Mouse (Mus musculus) megakaryocyte, embryonic 14.5 days (primary cell): ENCODE data around the gene Casq2. TPM values are rescaled to one million over a fixed set of nuclear protein-coding genes. Genes with fewer than 3 reads are reported as not detected.

Experiments used
- H3K27me3 ChIP-seq: replicated peaks from 2 replicates; pipeline ENCODE3; 2012; ENCODE audit warnings: inconsistent platforms
- H3K36me3 ChIP-seq: replicated peaks from 2 replicates; pipeline ENCODE3; 2012; ENCODE audit warnings: low read length, inconsistent platforms, mixed read lengths
- H3K4me1 ChIP-seq: 2 replicates; pipeline ENCODE4 v1.6.1; 2012; ENCODE audit warnings: inconsistent platforms
- H3K4me3 ChIP-seq: replicated peaks from 2 replicates; pipeline ENCODE3; 2012; ENCODE audit warnings: moderate library complexity, mild to moderate bottlenecking, inconsistent platforms
- H3K9me3 ChIP-seq: 2 replicates; pipeline ENCODE4 v1.6.1; 2012; ENCODE audit warnings: inconsistent platforms
- FLI1 ChIP-seq: IDR thresholded peaks from 2 replicates; pipeline ENCODE4 v1.6.1; 2012; ENCODE audit warnings: low read length, inconsistent platforms, mixed read lengths
- GATA1 ChIP-seq: IDR thresholded peaks from 3 replicates; pipeline ENCODE4 v1.6.1; 2012; ENCODE audit warnings: mixed read lengths, low read length, inconsistent platforms, borderline replicate concordance
- polyA plus RNA-seq: library from polyadenylated mRNA; stranded (reverse); fragments of >175 nt; gene quantifications from 2 replicates; pipeline ENCODE4 v1.2.3, GENCODE M21; 2012; ENCODE audit warnings: low replicate concordance; ENCODE audit not compliant: insufficient read depth

Casq2 gene
- polyA plus RNA-seq, 1 experiment, result not detected

- Histone ChIP-seq H3K9me3 (no peaks in the 10 kb centered on the region), H3K4me3 (no peak overlapping the region), H3K4me1 (no peaks in the 10 kb centered on the region), H3K36me3 (no peaks in the 10 kb centered on the region), H3K27me3 (no peaks in the 10 kb centered on the region)
- no peak for TF ChIP-seq GATA1
- no peak for TF ChIP-seq FLI1
Observed at GRCm38 (mm10) chr3:102099242-102099641, 13.0 kb downstream of the Casq2 start.

- TF ChIP-seq GATA1 (no peak), FLI1 (no peak)
- Histone ChIP-seq H3K4me1 (no peaks in the 10 kb centered on the region), H3K4me3 (no peak overlapping the region), H3K27me3 (no peaks in the 10 kb centered on the region), H3K36me3 (no peaks in the 10 kb centered on the region), H3K9me3 (no peaks in the 10 kb centered on the region)
Observed at GRCm38 (mm10) chr3:102099793-102100192, 13.6 kb downstream of the Casq2 start.

- no peak for TF ChIP-seq GATA1
- TF ChIP-seq FLI1, result no peak
- Histone ChIP-seq H3K36me3 (no peaks in the 10 kb centered on the region), H3K9me3 (no peaks in the 10 kb centered on the region), H3K4me3 (no peak overlapping the region), H3K4me1 (no peaks in the 10 kb centered on the region), H3K27me3 (no peaks in the 10 kb centered on the region)
Observed at GRCm38 (mm10) chr3:102101445-102101844, 15.2 kb downstream of the Casq2 start.

- Histone ChIP-seq H3K4me1 (no peaks in the 10 kb centered on the region), H3K36me3 (no peaks in the 10 kb centered on the region), H3K27me3 (no peaks in the 10 kb centered on the region), H3K4me3 (no peak overlapping the region), H3K9me3 (no peaks in the 10 kb centered on the region)
- TF ChIP-seq FLI1 (no peak), GATA1 (no peak)
Observed at GRCm38 (mm10) chr3:102103811-102104565, 17.8 kb downstream of the Casq2 start.

- no peaks in the 10 kb centered on the region for H3K4me1 ChIP-seq
- no peaks in the 10 kb centered on the region for H3K9me3 ChIP-seq
- H3K27me3 ChIP-seq, result no peaks in the 10 kb centered on the region
- TF ChIP-seq GATA1 (no peak), FLI1 (no peak)
- H3K4me3 ChIP-seq, result no peak overlapping the region
- no peaks in the 10 kb centered on the region for H3K36me3 ChIP-seq
Observed at GRCm38 (mm10) chr3:102108201-102108600, 22.0 kb downstream of the Casq2 start.

- H3K27me3 ChIP-seq, result no peaks in the 10 kb centered on the region
- no peaks in the 10 kb centered on the region for H3K4me1 ChIP-seq
- H3K9me3 ChIP-seq, result peaks cover 4% of the 10 kb centered on the region; the same call in 1 of the 2 replicates
- no peaks in the 10 kb centered on the region for H3K36me3 ChIP-seq
- no peak overlapping the region for H3K4me3 ChIP-seq
- TF ChIP-seq FLI1 (no peak), GATA1 (no peak)
Observed at GRCm38 (mm10) chr3:102111979-102112599, 25.9 kb downstream of the Casq2 start.

DNA sequence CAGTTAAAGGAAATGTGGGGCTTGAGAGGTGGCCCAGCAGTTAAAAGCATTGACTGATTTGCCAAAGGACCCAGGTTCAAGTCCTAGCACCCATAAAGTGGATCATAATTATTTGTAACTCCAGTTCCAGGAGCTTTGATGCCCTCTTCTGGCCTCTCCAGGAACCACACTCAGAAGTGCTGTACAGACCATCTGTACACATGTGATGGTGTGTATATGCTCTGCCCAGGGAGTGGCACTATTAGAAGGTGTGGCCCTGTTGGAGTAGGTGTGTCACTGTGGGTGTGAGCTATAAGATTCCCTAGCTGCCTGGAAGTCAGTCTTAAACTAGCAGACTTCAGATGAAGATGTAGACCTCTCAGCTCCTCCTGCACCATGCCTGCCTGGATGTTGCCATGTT lies 34.7 kb downstream of the Casq2 start:
- H3K4me1 ChIP-seq, result no peaks in the 10 kb centered on the region
- H3K9me3 ChIP-seq, result peaks cover 6% of the 10 kb centered on the region
- H3K36me3 ChIP-seq, result no peaks in the 10 kb centered on the region
- TF ChIP-seq FLI1 (no peak), GATA1 (no peak)
- H3K27me3 ChIP-seq, result no peaks in the 10 kb centered on the region
- no peak overlapping the region for H3K4me3 ChIP-seq

DNA sequence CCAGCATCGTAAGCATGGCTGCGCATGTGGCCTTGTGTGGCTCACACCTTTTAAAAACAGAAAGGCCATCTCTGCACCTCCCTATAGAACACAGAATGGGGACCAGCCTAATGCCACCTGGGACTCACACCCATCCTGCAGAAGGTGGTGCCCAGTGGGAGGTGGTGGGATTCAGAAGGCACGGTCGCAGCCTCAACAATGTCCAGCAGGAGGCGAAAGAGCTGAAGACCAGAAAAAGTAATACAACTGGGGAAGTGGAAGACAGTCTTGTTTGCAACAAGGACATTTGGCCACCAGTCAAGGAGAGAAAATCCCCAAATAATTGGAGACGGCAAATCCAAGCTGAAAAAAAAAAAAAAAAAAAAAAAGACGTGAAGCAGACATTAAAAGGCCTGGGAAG lies 35.8 kb downstream of the Casq2 start:
- Histone ChIP-seq H3K4me3 (no peak overlapping the region), H3K4me1 (no peaks in the 10 kb centered on the region), H3K36me3 (no peaks in the 10 kb centered on the region), H3K9me3 (peaks cover 6% of the 10 kb centered on the region), H3K27me3 (no peaks in the 10 kb centered on the region)
- TF ChIP-seq FLI1 (no peak), GATA1 (no peak)

- Histone ChIP-seq H3K4me1 (no peaks in the 10 kb centered on the region), H3K9me3 (peaks cover 6% of the 10 kb centered on the region), H3K4me3 (no peak overlapping the region), H3K27me3 (no peaks in the 10 kb centered on the region), H3K36me3 (no peaks in the 10 kb centered on the region)
- no peak for TF ChIP-seq GATA1
- no peak for TF ChIP-seq FLI1
Observed at GRCm38 (mm10) chr3:102123654-102124053, 37.4 kb downstream of the Casq2 start.

DNA sequence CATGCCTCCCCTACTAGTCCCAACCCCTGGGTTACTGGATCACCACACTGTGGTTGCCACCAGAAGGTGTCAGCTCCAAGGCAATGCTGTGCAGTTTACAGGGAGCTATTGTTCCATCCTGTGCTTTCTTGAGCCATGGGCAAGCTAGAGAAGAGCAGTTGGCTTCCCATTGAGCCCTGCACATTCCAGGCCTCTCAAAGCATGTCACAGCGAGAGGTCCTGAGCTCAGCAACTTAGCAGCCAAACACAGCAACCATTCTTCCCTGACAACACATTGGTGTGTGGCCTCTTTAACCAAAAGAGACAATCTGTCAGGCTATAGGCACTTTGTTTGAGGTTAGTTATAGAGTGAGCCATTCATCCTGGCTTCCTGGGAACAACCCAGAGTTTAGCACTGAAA lies 39.3 kb downstream of the Casq2 start:
- peaks cover 4% of the 10 kb centered on the region for H3K9me3 ChIP-seq
- no peaks in the 10 kb centered on the region for H3K36me3 ChIP-seq
- TF ChIP-seq GATA1 (no peak), FLI1 (no peak)
- H3K4me1 ChIP-seq, result no peaks in the 10 kb centered on the region
- H3K4me3 ChIP-seq, result no peak overlapping the region
- H3K27me3 ChIP-seq, result no peaks in the 10 kb centered on the region
